Mouse (Mus musculus) thymus, adult 2 months (tissue): Measurements from ENCODE around the gene Shb.
"Not testable (repeated sequence)": the region's sequence is repeated elsewhere in the genome, so short reads cannot be mapped to it uniquely, and the experiment has no call there.

Experiments
- CTCF ChIP-seq: fragments of 200-500 bp; IDR thresholded peaks from 2 replicates; pipeline ENCODE4 v1.5.1; 2012; ENCODE audit warnings: mild to moderate bottlenecking, control low read depth, low read length, moderate library complexity, borderline replicate concordance; ENCODE audit not compliant: control insufficient read depth, poor library complexity, insufficient read depth; ENCODE audit errors: extremely low read depth
- POLR2A ChIP-seq: fragments of 200-500 bp; IDR thresholded peaks from 2 replicates; pipeline ENCODE4 v1.6.1; 2012; ENCODE audit warnings: mild to moderate bottlenecking, low read length, control low read depth, moderate library complexity; ENCODE audit not compliant: control insufficient read depth, poor library complexity, insufficient read depth; ENCODE audit errors: extremely low read depth

GRCm38 (mm10) chr4:45380903-45381580 lies 151.2 kb downstream of the Shb start:
- not testable (repeated sequence) for TF ChIP-seq CTCF, POLR2A
